Mouse (Mus musculus) erythroblast, embryonic 14.5 days (primary cell): Measurements from ENCODE around the gene Klf7.

ENCODE experiments used
- GATA1 ChIP-seq: IDR thresholded peaks from 2 replicates; pipeline ENCODE4 v1.6.1; 2012; ENCODE audit warnings: low read length, inconsistent platforms, mixed read lengths
- TAL1 ChIP-seq: IDR thresholded peaks from 3 replicates; pipeline ENCODE4 v1.6.1; 2012; ENCODE audit warnings: low read length, inconsistent platforms, mixed read lengths

DNA sequence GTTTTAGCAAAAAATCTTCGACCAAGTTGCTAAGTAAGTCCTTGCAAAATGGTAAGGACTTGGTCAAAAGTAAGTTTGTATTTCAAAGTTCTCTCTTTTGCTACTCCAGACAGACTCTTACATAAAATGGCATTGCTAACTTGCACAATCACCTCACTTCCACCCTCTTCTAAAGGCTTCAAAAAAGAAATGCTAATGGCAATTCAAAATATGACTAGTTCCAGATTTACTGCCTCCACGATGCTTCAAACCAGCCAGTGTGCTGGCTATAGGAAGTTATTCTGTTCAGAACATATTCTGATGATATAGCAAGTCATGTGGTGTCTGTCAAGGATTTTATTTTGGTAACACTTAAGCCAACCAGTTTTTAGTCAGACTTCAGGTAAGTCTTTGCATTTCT lies 41.8 kb downstream of the Klf7 start:
- TF ChIP-seq TAL1: no peak
- no peak for TF ChIP-seq GATA1
